14 mouse cellular contexts compared by ENCODE assay signal in genomic region chr1:106428580-106428979, GRCm38 (mm10).
A peak's percentile ranks its signal among the peaks of the same experiment; 100 is the strongest.
DNase-seq lines count a peak whose midpoint lies in the region; ATAC-seq lines count a peak whose summit lies in the region.
"Had no signal": no experiment of that assay in that cellular context is flagged by ENCODE, and none has a peak within 500 bp of the region (broad histone marks: within the 10 kb centered on the region; RNA-seq: fewer than 3 reads in every experiment).

No protein-coding gene starts in this region.

- no peak overlapping the region for H3K4me3 ChIP-seq in hindbrain, embryonic 13.5 days
- no peak overlapping the region for H3K4me3 ChIP-seq in hindbrain, embryonic 10.5 days
- H3K4me3 ChIP-seq: heart, embryonic 15.5 days had no signal

- no peak overlapping the region for H3K27ac ChIP-seq in hindbrain, embryonic 13.5 days
- H3K27ac ChIP-seq in hindbrain, embryonic 10.5 days, result no peak overlapping the region
- H3K27ac ChIP-seq: heart, embryonic 15.5 days; macrophage had no signal

- H3K9ac ChIP-seq in hindbrain, embryonic 13.5 days, result no peak overlapping the region
- H3K9ac ChIP-seq: heart, embryonic 15.5 days; lung, embryonic 14.5 days had no signal

- no peaks in the 10 kb centered on the region for H3K36me3 ChIP-seq in hindbrain, embryonic 13.5 days
- no peaks in the 10 kb centered on the region for H3K36me3 ChIP-seq in hindbrain, embryonic 10.5 days
- H3K36me3 ChIP-seq: heart, embryonic 15.5 days had no signal

- WGBS in hindbrain, embryonic 13.5 days, result 73% methylated on average over 4 of the region's 4 CpGs
- 81% methylated on average over 4 of the region's 4 CpGs for WGBS in hindbrain, embryonic 10.5 days

- ATAC-seq in hindbrain, embryonic 13.5 days (ENCODE audit: low FRiP score), result peak; percentile 47
- peak; percentile 17 to 51; a peak in 1 of 4 replicates for ATAC-seq in hematopoietic stem cell, adult 5-6 weeks (replicated peaks in 1 of 2; ENCODE audit: insufficient read depth in 1 of 2, low FRiP score in 2 of 2, low TSS enrichment in 1 of 2, low read depth in 1 of 2, poor library complexity in 2 of 2, severe bottlenecking in 2 of 2)
- ATAC-seq in megakaryocyte, adult 5-6 weeks (ENCODE audit: poor library complexity, severe bottlenecking), result no peak
- ATAC-seq: inflammation-experienced regulatory T-cells, adult 6 months had no signal

- no peaks in the 10 kb centered on the region; the same call in 1 of the 2 replicates for H3K4me1 ChIP-seq in hindbrain, embryonic 13.5 days (replicated peaks)
- H3K4me1 ChIP-seq in hindbrain, embryonic 10.5 days (replicated peaks), result 0 out of 2 replicates have a peak, but pooled peaks cover 3% of the 10 kb centered on the region

- H3K4me2 ChIP-seq in hindbrain, embryonic 13.5 days, result no peak overlapping the region
- H3K4me2 ChIP-seq: heart, embryonic 15.5 days; lung, embryonic 14.5 days had no signal

- no peak for DNase-seq in hindbrain, embryonic 10.5 days (ENCODE audit: low spot score)
- peak; percentile 9 for DNase-seq in A20 (ENCODE audit: low read depth, low spot score)
- DNase-seq in naive thymus-derived CD4-positive, alpha-beta T cell, adult 2 months (ENCODE audit: low read depth), result peak; percentile 7
- no peak for DNase-seq in kidney, postnatal 4 days
- DNase-seq in cerebellum, postnatal 36 days, result no peak
- DNase-seq: adrenal gland, adult 8-10 months; kidney, postnatal 25 days; lung, embryonic 14.5 days had no signal

- no peaks in the 10 kb centered on the region for H3K9me3 ChIP-seq in hindbrain, embryonic 13.5 days
- H3K9me3 ChIP-seq in hindbrain, embryonic 10.5 days, result no peaks in the 10 kb centered on the region
- H3K9me3 ChIP-seq: heart, embryonic 15.5 days had no signal

- H3K27me3 ChIP-seq in hindbrain, embryonic 13.5 days, result no peaks in the 10 kb centered on the region
- no peaks in the 10 kb centered on the region for H3K27me3 ChIP-seq in hindbrain, embryonic 10.5 days (ENCODE audit: insufficient read depth, poor library complexity, severe bottlenecking)
- H3K27me3 ChIP-seq: heart, embryonic 15.5 days had no signal

Comparison
In these comparisons a context has a peak if more than half of its experiments do, and no peak if none do; other contexts are left out.
1. DNase-seq: peak in A20 (single experiment) and naive thymus-derived CD4-positive, alpha-beta T cell, adult 2 months (single experiment); none in hindbrain, embryonic 10.5 days (single experiment), kidney, postnatal 4 days (0 of 2) and cerebellum, postnatal 36 days (0 of 2).